Mouse (Mus musculus): ENCODE results near the gene Slc5a6.
"Not testable (repeated sequence)": the region's sequence is repeated elsewhere in the genome, so short reads cannot be mapped to it uniquely, and the experiment has no call there.

Slc5a6 gene

DNA sequence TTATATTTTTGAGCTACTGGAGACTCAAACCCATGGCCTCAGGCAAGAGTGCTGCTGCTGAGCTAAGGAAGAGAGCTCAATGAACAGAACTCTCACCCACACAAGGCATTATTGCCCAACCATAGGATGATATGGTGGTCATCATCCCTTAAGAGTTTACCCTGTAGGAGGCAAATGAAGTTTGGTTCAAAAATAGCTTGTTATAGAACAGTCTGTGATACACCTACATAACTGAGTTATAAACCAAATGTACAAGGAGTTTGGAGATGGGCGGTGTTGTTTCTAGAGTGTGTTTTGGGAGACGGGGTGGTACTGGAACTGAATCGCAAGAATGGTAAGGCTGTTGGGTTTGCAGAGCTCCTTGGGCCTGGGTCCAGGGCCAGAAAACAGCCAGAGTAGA lies 21.1 kb upstream of the Slc5a6 start:
- DNase-seq (ENCODE audit: low read depth, low spot score) = no peak

DNA sequence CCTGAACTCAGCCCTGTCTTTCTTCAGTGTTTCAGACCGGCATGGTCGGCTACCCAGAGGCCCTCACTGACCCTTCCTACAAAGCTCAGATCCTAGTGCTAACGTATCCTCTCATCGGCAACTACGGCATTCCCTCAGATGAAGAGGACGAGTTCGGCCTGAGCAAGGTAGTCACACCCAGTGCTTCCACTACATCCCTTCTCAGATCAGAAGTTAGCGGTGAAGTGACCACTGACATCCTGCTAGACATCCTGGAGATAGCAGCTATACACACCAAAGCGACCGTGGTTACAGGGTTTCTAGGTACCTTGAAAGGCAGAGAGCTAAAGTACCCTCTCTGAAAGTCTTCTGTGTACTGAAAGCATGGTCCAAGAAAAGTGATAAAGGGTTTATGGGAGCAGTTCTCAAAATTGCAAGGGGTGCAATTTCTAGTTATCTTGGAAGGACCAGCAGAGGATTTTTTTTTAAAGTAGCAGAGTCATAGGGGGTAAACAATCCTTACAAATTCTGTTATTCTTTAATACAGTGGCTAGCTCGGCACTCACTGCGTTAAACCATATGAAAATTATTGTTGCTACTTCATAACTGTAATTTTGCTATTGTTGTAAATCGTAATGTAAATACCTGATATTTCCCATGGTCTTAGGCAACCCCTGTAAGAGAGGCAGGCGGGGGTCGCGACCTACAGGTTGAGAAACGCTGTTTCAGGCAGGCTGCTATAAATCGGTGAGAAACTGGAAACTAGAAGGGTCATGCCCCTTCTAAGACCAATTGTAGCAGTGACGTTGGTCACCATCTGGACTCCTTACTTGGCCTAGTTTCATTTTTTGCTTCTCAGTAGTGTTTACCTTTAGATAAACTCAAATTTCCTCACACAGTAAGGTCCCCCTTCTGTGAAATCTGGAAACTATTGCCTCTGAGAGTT lies 6.8 kb upstream of the Slc5a6 start:
- no peak for DNase-seq (ENCODE audit: low read depth, low spot score)

DNA sequence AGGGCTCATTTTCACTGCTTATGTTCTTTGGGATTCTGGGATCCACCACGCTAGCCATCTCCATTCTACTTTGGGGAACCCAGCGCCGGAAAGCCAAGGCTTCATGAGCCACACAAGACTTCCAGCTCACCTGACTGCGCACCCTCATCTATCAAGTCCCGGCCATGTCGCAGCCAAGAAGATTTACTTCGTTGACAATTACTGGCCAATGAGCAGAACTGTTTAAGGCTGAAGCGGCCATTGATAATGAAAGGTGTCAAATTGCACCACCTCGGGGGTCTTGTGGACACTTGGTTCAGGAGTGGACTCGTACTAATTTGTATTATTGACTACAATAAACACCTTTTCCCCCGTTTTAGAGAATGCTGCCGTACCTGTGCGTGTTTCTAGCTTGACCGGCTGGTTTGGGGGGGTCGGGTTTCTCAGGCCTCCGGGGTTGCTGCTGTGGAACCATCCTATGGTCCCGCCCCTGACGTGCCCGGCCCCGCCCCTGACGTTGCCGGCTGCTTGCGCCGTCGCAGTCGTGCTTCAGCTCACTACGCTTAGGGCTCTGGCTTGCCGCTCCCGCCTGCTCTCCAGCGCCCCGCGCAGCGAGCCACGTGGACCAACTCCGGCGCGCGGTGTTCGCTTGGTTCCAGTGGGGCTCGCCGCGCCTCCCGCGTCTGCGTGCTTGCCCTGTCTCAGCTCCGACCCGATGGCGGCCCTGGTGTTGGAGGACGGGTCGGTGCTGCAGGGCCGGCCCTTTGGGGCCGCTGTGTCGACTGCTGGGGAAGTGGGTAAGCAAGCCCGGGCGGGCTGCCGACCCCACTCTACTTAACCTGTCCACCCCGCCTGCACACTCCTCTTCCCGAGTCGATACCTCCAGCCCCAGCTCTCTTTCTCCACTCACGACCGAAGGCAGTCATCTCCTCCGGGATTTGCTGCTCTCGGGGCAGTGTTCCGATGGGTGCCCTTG lies 5.8 kb upstream of the Slc5a6 start, which contains the start of gene Cad:
Gene Cad, plus strand, starts transcription at position 520 of the 955 bp plus-strand sequence.
- peak; percentile 83 for DNase-seq (ENCODE audit: low read depth, low spot score)

DNA sequence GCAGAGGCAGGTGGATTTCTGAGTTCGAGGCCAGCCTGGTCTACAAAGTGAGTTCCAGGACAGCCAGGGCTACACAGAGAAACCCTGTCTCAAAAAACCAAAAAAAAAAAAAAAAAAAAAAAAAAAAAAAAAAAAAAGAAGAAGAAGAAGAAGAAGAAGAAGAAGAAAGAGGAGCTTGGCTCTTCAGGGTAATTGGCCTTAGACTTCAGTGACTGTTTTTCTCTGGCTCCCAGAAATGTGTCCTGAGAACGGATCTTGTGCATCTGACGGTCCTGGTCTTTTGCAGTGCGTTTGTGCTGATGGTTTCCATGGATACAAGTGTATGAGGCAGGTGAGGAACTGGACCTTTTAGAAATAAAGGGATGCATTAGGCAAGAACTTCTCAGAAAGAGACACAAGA lies 5.0 kb upstream of the Slc5a6 start:
- not testable (repeated sequence) for DNase-seq (ENCODE audit: low read depth, low spot score)

DNA sequence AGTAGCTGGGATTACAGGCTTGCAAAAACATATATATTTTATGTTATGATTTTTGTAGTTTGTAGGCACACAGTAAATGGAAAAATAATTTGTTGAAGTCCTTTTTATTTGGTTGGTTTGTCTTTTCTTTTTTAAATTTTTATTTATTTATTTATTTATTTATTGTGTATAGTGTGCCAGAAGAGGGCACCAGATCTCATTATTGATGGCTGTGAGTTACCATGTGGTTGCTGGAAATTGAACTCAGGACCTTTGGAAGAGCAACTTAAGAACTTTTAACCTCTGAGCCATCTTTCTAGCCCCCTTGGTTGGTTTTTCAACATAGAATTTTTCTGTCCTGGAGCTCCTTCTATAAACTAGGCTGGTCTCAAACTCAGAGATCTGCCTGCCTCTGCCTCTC lies 1.7 kb upstream of the Slc5a6 start:
- DNase-seq (ENCODE audit: low read depth, low spot score) = no peak

DNA sequence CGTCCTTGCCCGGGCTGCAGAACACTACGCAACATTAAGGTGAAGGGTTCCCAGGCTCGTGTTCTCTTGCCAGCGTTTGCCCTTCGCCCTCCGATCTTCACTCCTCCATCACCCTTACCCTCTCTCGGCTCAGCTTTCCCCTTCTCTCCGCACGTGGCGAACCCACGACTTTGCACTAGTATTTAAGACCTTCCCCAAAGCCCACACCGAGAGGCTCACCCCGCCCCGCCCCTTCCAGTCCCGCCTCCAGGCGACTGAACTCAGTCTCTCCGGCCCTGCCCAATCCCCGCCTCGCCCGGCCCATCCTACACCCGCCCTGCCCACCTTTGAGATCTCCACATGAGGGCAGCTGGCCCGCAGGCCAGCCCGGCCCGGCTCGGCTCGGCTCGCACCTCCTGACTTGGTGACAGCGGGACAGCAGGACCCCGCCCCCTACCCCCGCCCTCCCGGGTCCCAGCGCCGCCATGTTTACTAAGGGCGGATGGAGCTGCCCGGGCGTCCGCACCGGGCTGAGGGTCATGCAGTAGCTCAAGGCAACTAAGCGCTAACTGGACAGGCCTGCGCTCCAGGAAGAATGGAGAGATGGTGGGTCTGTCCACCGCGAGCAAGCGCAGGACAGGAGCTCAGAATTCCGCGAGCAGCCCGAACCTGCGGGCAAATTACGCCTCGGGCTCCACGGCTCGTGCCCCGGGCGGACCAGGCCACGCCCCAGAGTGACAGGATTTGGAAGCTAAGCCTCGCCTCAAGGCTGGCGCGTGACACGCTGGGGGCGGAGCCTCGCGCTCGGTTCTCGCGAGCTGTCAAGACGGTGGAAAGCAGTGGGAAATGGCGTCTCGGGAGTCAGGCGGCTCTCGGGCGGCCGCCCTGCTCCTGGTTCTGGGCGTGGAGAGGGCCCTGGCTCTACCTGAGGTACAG lies 619 bp downstream of the Slc5a6 start, which contains the start of gene Atraid:
Gene Atraid, plus strand, starts transcription at position 465 of the 915 bp plus-strand sequence.
- DNase-seq (ENCODE audit: low read depth, low spot score) = peak; percentile 96

DNA sequence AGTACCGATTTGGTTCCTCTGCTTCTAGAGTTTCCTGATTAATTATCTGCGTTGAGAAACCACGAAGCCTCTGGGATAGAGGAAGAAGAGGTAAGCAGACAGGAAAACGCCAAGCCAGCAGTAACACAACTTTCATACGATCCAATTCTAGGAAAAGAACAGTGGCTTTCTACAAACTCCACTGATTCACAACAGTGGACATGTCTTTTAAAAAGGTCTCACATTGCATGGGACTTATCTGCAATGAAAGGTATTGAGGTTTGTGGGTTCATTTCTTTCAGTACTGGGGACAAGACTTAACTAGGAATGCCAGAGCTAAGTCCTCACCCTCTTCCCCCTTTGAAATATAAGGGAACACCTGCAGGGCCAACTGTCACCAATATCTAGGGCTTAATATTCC lies 1.6 kb downstream of the Slc5a6 start:
- no peak for DNase-seq (ENCODE audit: low read depth, low spot score)

DNA sequence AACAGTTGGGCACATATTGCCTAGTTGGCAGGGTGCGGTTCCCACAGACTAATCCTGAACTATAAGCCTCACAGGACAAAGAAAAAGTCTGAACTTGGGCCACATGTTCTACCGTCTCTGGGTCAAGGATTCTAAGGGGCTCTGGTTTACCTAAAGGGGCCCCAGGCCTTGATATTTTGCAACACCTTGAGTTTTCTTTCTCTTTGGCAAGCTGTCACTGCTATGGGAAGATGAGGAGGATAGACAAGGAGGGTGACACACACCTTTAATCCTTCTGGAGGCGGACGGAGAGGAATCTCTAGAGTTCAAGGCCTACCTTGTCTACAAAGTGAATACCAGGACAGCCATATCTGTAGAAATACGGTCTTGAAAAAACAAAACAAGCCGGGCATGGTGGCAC lies 2.3 kb downstream of the Slc5a6 start:
- DNase-seq (ENCODE audit: low read depth, low spot score) = no peak

DNA sequence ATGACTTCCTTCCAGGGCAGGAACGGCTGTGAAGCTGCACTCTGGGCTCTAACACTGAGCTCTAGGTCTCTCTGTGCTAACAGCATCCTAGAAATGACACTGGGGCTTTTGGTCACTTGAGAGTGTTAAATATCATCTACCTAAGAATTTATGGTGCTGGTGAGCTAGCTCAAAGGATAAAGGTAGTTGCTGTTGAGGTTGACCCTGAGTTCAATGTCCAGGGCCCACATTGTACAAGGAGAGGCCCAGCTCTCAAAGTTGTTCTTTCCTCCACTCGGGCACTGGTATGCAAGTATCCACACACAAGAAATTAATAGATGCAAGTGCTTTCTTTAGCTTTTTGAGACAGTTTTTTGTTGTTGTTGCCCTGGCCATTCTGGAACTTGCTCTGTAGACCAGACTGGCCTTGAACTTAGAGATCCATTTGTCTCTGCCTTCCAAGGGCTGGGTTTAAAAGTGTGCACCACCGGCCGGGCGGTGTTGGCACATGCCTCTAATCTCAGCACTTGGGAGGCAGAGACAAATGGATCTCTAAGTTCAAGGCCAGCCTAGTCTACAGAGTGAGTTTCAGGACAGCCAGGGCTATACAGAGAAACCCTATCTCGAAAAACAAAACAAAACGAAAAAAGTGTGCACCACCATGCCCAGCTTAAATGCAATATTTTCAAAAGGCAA lies 10.4 kb downstream of the Slc5a6 start:
- DNase-seq (ENCODE audit: low read depth, low spot score) = no peak

DNA sequence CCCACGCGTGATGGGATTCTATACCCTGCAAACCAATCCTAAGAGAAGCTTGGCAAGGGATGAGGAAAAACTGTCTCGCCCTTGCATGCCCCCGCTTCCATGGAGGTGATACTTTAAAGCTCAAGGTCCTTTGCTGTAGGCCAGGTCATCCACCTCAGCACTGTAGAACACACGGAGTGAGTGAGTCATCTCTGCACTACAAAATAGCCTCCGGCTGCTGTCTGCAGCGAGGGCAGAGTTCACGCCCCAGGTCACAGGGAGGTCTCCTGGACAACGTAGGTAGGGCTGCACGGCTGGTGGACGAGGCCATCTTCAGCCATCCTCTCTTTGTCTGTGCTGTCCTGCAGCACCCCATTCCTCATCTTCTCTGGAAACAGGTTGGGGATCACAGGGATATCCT lies 12.2 kb downstream of the Slc5a6 start:
- DNase-seq (ENCODE audit: low read depth, low spot score) = not testable (repeated sequence)

DNA sequence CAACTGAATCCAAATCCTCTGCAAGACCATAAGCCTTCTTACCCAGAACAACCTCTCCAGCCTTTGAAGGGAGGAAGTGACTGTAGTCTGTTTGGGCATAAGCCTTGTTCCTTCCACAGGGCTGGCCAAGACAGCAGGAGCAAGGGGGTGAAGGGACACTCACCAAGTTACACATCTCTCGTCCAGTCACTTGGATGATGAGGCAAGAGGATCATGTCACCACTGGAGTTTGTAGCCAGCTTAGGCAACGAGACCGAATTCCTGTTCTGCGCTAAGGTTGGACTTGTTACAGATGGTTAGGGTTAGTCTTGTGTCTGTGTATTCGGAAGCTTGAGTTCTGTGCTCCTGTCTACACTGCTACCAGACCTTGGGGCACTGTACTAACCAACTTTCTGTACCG lies 14.1 kb downstream of the Slc5a6 start:
- DNase-seq (ENCODE audit: low read depth, low spot score) = no peak

DNA sequence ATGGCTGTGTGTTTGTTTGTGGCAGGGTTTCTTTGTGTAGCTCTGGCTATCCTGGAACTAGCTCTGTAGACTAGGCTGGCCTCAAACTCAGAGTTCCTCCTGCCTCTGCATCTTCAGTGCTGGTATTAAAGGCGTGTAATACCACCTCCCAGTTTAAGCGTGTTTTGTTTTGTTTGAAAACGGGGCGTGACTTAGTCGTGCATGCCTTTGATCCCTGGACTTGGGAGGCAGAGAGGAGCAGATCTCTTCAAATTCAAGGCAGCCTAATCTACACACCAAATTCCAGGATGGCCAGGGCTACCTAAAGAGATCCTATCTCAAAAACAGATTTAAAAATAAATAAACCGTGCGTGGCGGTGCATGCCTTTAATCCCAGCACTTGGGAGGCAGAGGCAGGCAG lies 17.2 kb downstream of the Slc5a6 start:
- DNase-seq (ENCODE audit: low read depth, low spot score) = no peak

DNA sequence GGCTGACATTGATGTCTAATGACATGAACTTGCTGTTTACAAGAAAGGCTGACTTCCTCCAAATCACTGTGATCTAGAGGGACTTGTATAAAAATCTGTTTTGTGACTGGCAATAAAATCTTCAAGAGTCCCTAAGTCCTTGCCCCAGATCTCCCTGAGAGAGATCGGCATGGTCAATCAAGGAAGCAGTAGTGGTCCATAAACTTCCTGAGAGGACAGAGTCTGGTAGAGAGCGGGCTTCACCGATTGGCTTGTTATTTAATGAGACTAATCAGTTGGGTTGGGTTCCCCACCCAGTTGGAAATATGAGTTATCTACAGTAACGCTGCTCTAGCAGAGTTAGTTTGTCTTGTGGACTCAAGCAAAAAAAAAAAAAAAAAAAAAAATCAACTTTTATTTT lies 17.8 kb downstream of the Slc5a6 start:
- DNase-seq (ENCODE audit: low read depth, low spot score) = no peak

DNA sequence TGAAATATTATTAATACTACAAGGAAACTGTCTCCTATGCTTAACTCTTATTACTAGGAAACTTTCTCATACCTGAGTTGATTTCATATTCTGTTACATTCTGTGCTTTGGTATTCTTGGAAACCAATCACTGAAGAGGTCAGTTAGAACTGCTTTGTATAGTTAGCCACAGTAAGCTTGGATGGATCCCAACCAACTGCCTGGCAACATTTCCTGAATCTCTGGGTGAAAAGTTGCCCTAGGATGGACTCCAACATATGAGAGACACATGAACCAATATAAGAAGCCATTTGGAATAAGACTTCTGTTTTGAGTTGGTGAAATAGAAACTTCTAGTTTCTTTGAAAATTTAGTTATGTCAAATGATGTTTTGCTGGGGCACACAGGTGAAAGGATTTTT lies 24.1 kb downstream of the Slc5a6 start:
- no peak for DNase-seq (ENCODE audit: low read depth, low spot score)

DNA sequence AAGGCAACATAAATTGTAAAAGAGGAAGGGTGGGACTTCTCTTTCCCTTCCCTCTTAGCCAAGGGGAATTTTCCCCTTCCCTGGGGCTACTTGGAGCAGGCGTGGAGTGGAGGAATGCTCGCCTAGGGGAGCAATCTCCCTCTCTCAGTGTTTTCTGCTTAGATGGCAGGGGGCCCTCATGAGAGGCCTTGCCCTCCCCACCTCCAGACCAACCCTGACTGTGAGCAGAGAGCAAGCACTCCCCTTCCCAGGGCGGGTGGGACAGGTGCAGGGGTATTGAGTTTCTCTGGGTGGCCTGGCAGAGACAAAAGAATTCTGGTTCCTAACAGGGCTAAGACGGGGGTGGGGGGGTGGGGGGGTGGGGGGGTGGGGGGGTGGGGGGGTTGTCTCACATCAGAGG lies 25.5 kb downstream of the Slc5a6 start:
- no peak for DNase-seq (ENCODE audit: low read depth, low spot score)

DNA sequence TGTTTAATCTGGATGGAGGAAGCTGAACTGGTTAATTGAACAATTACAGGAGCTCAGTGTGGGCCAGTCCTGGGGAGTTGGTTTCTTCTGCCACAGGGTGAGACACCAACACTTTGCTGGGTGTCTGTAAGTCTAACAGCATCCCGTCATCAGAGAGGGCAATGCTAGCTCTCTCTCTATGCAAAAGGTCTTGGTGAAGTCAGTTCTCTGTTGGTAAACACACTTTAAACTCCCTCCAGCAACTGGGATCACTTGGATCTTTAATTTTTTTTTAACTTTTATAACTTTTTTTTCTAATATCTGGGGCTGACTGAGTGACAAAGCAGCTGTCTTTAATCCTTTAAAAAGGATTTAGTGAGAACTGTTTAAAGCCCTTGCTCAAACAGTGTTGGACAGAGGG lies 26.0 kb downstream of the Slc5a6 start:
- no peak for DNase-seq (ENCODE audit: low read depth, low spot score)

DNA sequence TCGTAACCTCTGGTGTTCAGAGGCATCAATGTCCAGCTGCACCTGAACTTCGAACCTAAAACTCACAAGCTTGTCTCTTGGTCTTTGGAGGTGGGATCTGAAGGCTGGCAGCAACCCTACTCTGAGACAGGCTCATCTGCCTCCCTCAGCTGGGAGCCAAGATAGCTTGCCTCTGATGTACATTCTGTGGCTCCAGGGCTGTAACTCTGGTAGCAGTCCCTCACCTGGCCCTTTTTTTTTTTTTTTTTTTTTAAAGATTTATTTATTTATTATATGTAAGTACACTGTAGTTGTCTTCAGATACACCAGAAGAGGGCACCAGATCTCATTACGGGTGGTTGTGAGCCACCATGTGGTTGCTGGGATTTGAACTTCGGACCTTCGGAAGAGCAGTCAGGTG lies 26.9 kb downstream of the Slc5a6 start:
- not testable (repeated sequence) for DNase-seq (ENCODE audit: low read depth, low spot score)

DNA sequence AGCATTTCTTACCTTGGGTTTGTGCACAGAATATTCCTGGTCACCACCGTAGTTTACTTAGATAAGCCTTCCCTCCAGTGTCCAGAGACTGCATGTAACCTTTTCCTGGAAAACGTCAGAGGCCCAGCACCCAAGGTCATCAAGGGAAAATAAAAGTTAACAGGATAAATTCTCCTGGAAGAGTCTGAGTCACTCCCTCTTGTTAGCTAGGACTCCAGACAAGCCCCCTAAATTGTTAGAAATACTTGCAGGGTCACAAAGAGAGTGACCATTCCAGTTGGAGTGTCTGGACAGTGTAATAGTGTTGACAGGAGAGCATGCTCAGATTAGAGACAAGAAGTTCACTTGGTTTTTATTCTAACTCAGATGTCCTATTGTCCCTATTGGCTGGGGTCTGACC lies 32.8 kb downstream of the Slc5a6 start:
- DNase-seq (ENCODE audit: low read depth, low spot score) = no peak

DNA sequence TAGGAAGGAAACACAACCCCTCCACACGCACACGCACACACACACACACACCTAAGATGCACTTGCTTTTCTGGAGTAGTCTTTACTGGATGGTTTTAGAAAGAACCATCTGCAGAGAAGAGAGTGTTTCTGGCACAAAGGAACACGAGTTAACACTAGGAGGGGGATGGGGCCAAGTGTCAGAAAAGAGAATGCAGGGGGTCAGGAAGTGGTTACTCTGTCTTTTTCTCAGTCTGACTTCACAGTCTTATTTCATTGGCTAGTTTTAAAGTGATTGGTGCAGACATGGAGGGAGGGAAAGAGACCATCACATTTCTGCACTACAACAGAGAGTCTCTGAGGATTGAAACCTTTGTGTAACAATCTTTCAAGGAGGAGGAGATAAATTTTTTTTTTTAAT lies 36.0 kb downstream of the Slc5a6 start:
- no peak for DNase-seq (ENCODE audit: low read depth, low spot score)

DNA sequence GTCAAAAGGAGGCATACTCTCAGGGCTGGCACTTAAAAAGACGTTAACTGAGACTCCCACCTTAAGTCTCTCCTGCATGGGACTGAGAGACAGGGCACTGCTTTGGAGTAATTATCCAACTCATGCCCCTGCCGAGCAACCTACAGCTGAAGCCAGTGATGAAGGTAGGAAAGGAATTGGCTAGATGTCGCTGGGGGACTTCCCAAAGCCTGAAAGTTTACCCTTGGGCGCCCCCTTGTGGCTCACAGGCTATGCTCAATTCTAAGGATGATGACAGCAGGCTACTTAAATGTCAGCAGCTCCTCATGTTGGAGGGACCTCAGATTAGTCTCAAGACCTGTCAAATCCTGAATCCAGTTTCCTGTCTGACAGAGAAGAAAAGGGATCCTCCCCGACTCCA lies 44.5 kb downstream of the Slc5a6 start:
- peak; percentile 74 for DNase-seq (ENCODE audit: low read depth, low spot score)

DNA sequence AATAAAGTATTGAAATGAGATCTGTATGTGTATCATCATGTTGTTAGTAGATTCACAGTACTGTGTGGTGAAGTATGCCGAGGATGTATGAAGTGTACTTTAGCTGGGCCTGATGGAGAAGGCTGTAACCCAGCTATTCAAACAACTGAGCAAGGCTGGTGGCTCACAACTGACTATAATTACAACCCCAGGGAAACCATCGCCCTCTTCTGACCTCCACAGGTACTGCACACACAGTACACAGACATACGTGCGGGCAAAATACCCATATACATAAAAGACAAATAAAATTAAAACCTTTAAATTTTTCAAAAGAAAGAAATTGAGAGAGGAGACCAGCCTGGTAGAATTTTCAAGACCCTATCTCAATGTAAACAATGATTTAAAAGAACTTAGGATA lies 47.2 kb downstream of the Slc5a6 start:
- no peak for DNase-seq (ENCODE audit: low read depth, low spot score)
